ENCODE assay signal across 11 mouse cellular contexts in genomic region chr15:80681466-80681881, GRCm38 (mm10). TPM values are rescaled to one million over a fixed set of nuclear protein-coding genes. Genes with fewer than 3 reads are reported as not detected.
DNase-seq lines count a peak whose midpoint lies in the region; ATAC-seq and TF ChIP-seq lines count a peak whose summit lies in the region.
"Had no signal": no experiment of that assay in that cellular context is flagged by ENCODE, and none has a peak within 500 bp of the region (broad histone marks: within the 10 kb centered on the region; RNA-seq: fewer than 3 reads in every experiment).

No protein-coding gene starts in this region.

- 85% methylated on average over 4 of the region's 4 CpGs for WGBS in forebrain, embryonic 10.5 days
- 76% methylated on average over 4 of the region's 4 CpGs for WGBS in forebrain, embryonic 11.5 days
- 42% methylated on average over 4 of the region's 4 CpGs for WGBS in liver, embryonic 13.5 days (ENCODE audit: insufficient replicate concordance)
- WGBS in liver, embryonic 12.5 days (ENCODE audit: insufficient replicate concordance), result 42% methylated on average over 4 of the region's 4 CpGs
- WGBS in intestine, embryonic 16.5 days, result 79% methylated on average over 4 of the region's 4 CpGs
- 73% methylated on average over 4 of the region's 4 CpGs for WGBS in stomach, postnatal 0 days

- no peak overlapping the region for H3K9ac ChIP-seq in forebrain, embryonic 11.5 days (ENCODE audit: low read length)
- no peak overlapping the region for H3K9ac ChIP-seq in liver, embryonic 13.5 days
- H3K9ac ChIP-seq in liver, embryonic 12.5 days, result no peak overlapping the region
- no peak overlapping the region for H3K9ac ChIP-seq in intestine, embryonic 16.5 days (ENCODE audit: low read depth, low read length)
- 0 out of 2 replicates have a peak overlapping the region, but pooled peaks have one; percentile 4 for H3K9ac ChIP-seq in stomach, postnatal 0 days (ENCODE audit: low read length)
- H3K9ac ChIP-seq: lung, embryonic 14.5 days had no signal

- H3K36me3 ChIP-seq in forebrain, embryonic 10.5 days (replicated peaks), result no peaks in the 10 kb centered on the region
- no peaks in the 10 kb centered on the region for H3K36me3 ChIP-seq in forebrain, embryonic 11.5 days (ENCODE audit: control insufficient read depth, insufficient read depth, low read length)
- H3K36me3 ChIP-seq in liver, embryonic 13.5 days, result no peaks in the 10 kb centered on the region
- no peaks in the 10 kb centered on the region for H3K36me3 ChIP-seq in liver, embryonic 12.5 days
- no peaks in the 10 kb centered on the region for H3K36me3 ChIP-seq in intestine, embryonic 16.5 days (ENCODE audit: control insufficient read depth, insufficient read depth, low read length)
- no peaks in the 10 kb centered on the region for H3K36me3 ChIP-seq in stomach, postnatal 0 days (ENCODE audit: control insufficient read depth, insufficient read depth, low read length)

- TF ChIP-seq CTCF in stomach, postnatal 0 days (IDR thresholded peaks at IDR 0.05; ENCODE audit: low read depth), result no peak

- no peak for ATAC-seq in forebrain, embryonic 11.5 days (replicated peaks; ENCODE audit: low FRiP score)
- ATAC-seq in liver, embryonic 13.5 days (ENCODE audit: low read depth), result no peak
- no peak for ATAC-seq in liver, embryonic 12.5 days
- ATAC-seq in intestine, embryonic 16.5 days, result no peak
- no peak for ATAC-seq in stomach, postnatal 0 days (ENCODE audit: low FRiP score, low TSS enrichment)

- no peak overlapping the region for H3K4me3 ChIP-seq in forebrain, embryonic 10.5 days
- no peak overlapping the region for H3K4me3 ChIP-seq in forebrain, embryonic 11.5 days (ENCODE audit: low read depth, low read length)
- no peak overlapping the region for H3K4me3 ChIP-seq in liver, embryonic 13.5 days (replicated peaks)
- no peak overlapping the region for H3K4me3 ChIP-seq in liver, embryonic 12.5 days
- no peak overlapping the region for H3K4me3 ChIP-seq in intestine, embryonic 16.5 days (ENCODE audit: low read length)
- no peak overlapping the region for H3K4me3 ChIP-seq in stomach, postnatal 0 days (ENCODE audit: low read depth, low read length)
- H3K4me3 ChIP-seq: erythroblast, embryonic 14.5 days had no signal

- peaks cover 61% of the 10 kb centered on the region for H3K4me1 ChIP-seq in forebrain, embryonic 10.5 days
- H3K4me1 ChIP-seq in forebrain, embryonic 11.5 days (replicated peaks; ENCODE audit: control insufficient read depth, insufficient read depth, low read length), result peaks cover 12% of the 10 kb centered on the region; the same call in 1 of the 2 replicates
- peaks cover 44% of the 10 kb centered on the region for H3K4me1 ChIP-seq in liver, embryonic 13.5 days (replicated peaks)
- H3K4me1 ChIP-seq in liver, embryonic 12.5 days, result peaks cover 30% of the 10 kb centered on the region
- peaks cover 66% of the 10 kb centered on the region for H3K4me1 ChIP-seq in intestine, embryonic 16.5 days (ENCODE audit: control insufficient read depth, insufficient read depth, low read length)
- H3K4me1 ChIP-seq in stomach, postnatal 0 days (replicated peaks; ENCODE audit: control insufficient read depth, insufficient read depth), result peaks cover 8% of the 10 kb centered on the region; the same call in 1 of the 2 replicates

- TF ChIP-seq EP300 in stomach, postnatal 0 days (optimal IDR thresholded peaks at IDR 0.05), result no peak

- peak overlapping the region; percentile 40; the same call in 1 of the 2 replicates for H3K27ac ChIP-seq in forebrain, embryonic 10.5 days
- H3K27ac ChIP-seq in forebrain, embryonic 11.5 days (ENCODE audit: low read depth, low read length), result no peak overlapping the region
- H3K27ac ChIP-seq in liver, embryonic 13.5 days, result peak overlapping the region; percentile 56; the same call in 1 of the 2 replicates
- no peak overlapping the region for H3K27ac ChIP-seq in liver, embryonic 12.5 days
- peak overlapping the region; percentile 50 for H3K27ac ChIP-seq in intestine, embryonic 16.5 days (ENCODE audit: low read length)
- H3K27ac ChIP-seq in stomach, postnatal 0 days (replicated peaks), result no peak overlapping the region; the same call in 1 of the 2 replicates

- no peak overlapping the region for H3K4me2 ChIP-seq in forebrain, embryonic 11.5 days (ENCODE audit: low read depth, low read length, severe bottlenecking)
- no peak overlapping the region for H3K4me2 ChIP-seq in liver, embryonic 13.5 days
- H3K4me2 ChIP-seq in liver, embryonic 12.5 days, result no peak overlapping the region
- H3K4me2 ChIP-seq in intestine, embryonic 16.5 days (ENCODE audit: low read depth, low read length), result no peak overlapping the region
- H3K4me2 ChIP-seq in stomach, postnatal 0 days (replicated peaks; ENCODE audit: low read depth), result no peak overlapping the region
- H3K4me2 ChIP-seq: lung, embryonic 14.5 days had no signal

- no peaks in the 10 kb centered on the region for H3K9me3 ChIP-seq in forebrain, embryonic 10.5 days
- no peaks in the 10 kb centered on the region for H3K9me3 ChIP-seq in forebrain, embryonic 11.5 days (ENCODE audit: control insufficient read depth, low read length)
- no peaks in the 10 kb centered on the region for H3K9me3 ChIP-seq in liver, embryonic 13.5 days (replicated peaks)
- no peaks in the 10 kb centered on the region for H3K9me3 ChIP-seq in liver, embryonic 12.5 days (replicated peaks)
- no peaks in the 10 kb centered on the region for H3K9me3 ChIP-seq in intestine, embryonic 16.5 days (ENCODE audit: control insufficient read depth, low read length)
- H3K9me3 ChIP-seq in stomach, postnatal 0 days (ENCODE audit: control insufficient read depth, low read length), result no peaks in the 10 kb centered on the region

- peaks cover 7% of the 10 kb centered on the region; the same call in 1 of the 2 replicates for H3K27me3 ChIP-seq in forebrain, embryonic 10.5 days (ENCODE audit: poor library complexity, severe bottlenecking)
- no peaks in the 10 kb centered on the region for H3K27me3 ChIP-seq in forebrain, embryonic 11.5 days (ENCODE audit: control insufficient read depth, insufficient read depth, low read length)
- H3K27me3 ChIP-seq in liver, embryonic 13.5 days, result peaks cover 52% of the 10 kb centered on the region
- H3K27me3 ChIP-seq in liver, embryonic 12.5 days (replicated peaks), result peaks cover 64% of the 10 kb centered on the region
- no peaks in the 10 kb centered on the region for H3K27me3 ChIP-seq in intestine, embryonic 16.5 days (replicated peaks; ENCODE audit: control insufficient read depth, insufficient read depth, low read length)
- no peaks in the 10 kb centered on the region for H3K27me3 ChIP-seq in stomach, postnatal 0 days (ENCODE audit: control insufficient read depth, insufficient read depth, low read length)

- no peak for DNase-seq in forebrain, embryonic 10.5 days (ENCODE audit: extremely low spot score, low spot score)
- no peak for DNase-seq in forebrain, embryonic 11.5 days (ENCODE audit: low spot score)
- DNase-seq in liver, embryonic 13.5 days, result no peak
- DNase-seq in stomach, postnatal 0 days (ENCODE audit: low spot score), result no peak
- no peak for DNase-seq in urinary bladder, postnatal 10 days (ENCODE audit: low spot score)
- DNase-seq in adrenal gland, postnatal 10 days, result no peak
- DNase-seq: cerebellum, adult 2 months had no signal

RNA-seq across cellular contexts. Expression of gene Fam83f, which starts 9.8 kb away (rescaled TPM):
- polyA plus RNA-seq in forebrain, embryonic 10.5 days (2016; fragmentation: Nextera tagmentation; extraction: Ambion mirVana), result 0.37 and 0.68 TPM in 2 replicates
- 0.32 and 0.51 TPM in 2 replicates for polyA plus RNA-seq in forebrain, embryonic 11.5 days (2014; fragmentation: Nextera tagmentation; extraction: Ambion mirVana)
- polyA plus RNA-seq in liver, embryonic 13.5 days (2015; fragmentation: Nextera tagmentation; extraction: Ambion mirVana), result 0.73 and 0.83 TPM in 2 replicates
- 0.41 and 0.42 TPM in 2 replicates for polyA plus RNA-seq in liver, embryonic 12.5 days (2016; fragmentation: Nextera tagmentation; extraction: Ambion mirVana)
- 24.9 and 29.2 TPM in 2 replicates for polyA plus RNA-seq in intestine, embryonic 16.5 days (2015; fragmentation: Nextera tagmentation; extraction: Ambion mirVana)
- polyA plus RNA-seq in stomach, postnatal 0 days (2015; fragmentation: Nextera tagmentation; extraction: Ambion mirVana), result 20.5 and 24.3 TPM in 2 replicates
- total RNA-seq in adrenal gland, postnatal 10 days (2021), result 1 to 10 TPM; 1.5 to 2.0 TPM
- polyA plus RNA-seq: erythroblast, embryonic 14.5 days had no signal

RNA-seq across cellular contexts. Expression of gene Tnrc6b, which starts 29.6 kb away (rescaled TPM):
- polyA plus RNA-seq in forebrain, embryonic 10.5 days (2016; fragmentation: Nextera tagmentation; extraction: Ambion mirVana), result 40.5 and 43.4 TPM in 2 replicates
- 20.8 and 23.3 TPM in 2 replicates for polyA plus RNA-seq in forebrain, embryonic 11.5 days (2014; fragmentation: Nextera tagmentation; extraction: Ambion mirVana)
- 18.7 and 23.6 TPM in 2 replicates for polyA plus RNA-seq in liver, embryonic 13.5 days (2015; fragmentation: Nextera tagmentation; extraction: Ambion mirVana)
- 32.2 and 33.0 TPM in 2 replicates for polyA plus RNA-seq in liver, embryonic 12.5 days (2016; fragmentation: Nextera tagmentation; extraction: Ambion mirVana)
- 18.0 and 18.2 TPM in 2 replicates for polyA plus RNA-seq in intestine, embryonic 16.5 days (2015; fragmentation: Nextera tagmentation; extraction: Ambion mirVana)
- 8.5 and 9.4 TPM in 2 replicates for polyA plus RNA-seq in stomach, postnatal 0 days (2015; fragmentation: Nextera tagmentation; extraction: Ambion mirVana)
- 10 to 100 TPM; 44.6 to 66.8 TPM for total RNA-seq in adrenal gland, postnatal 10 days (2021)

Comparison
In these comparisons a context has a peak if more than half of its experiments do, and no peak if none do; other contexts are left out.
1. H3K27ac ChIP-seq: peak in forebrain, embryonic 10.5 days (single experiment), liver, embryonic 13.5 days (single experiment) and intestine, embryonic 16.5 days (single experiment); none in forebrain, embryonic 11.5 days (single experiment), liver, embryonic 12.5 days (single experiment) and stomach, postnatal 0 days (single experiment).
2. RNA of gene Fam83f, which starts 9.8 kb away (polyA plus RNA-seq): 24.9 to 29.2 TPM in intestine, embryonic 16.5 days and 20.5 to 24.3 TPM in stomach, postnatal 0 days; 0.73 to 0.83 TPM in liver, embryonic 13.5 days, 0.41 to 0.42 TPM in liver, embryonic 12.5 days, 0.37 to 0.68 TPM in forebrain, embryonic 10.5 days and 0.32 to 0.51 TPM in forebrain, embryonic 11.5 days; every median in the first group is over 10 times any median in the second.